Mouse (Mus musculus) right cerebral cortex, postnatal 14 days (tissue): Measurements from ENCODE around the gene Smoc2.
A peak's percentile ranks its signal among the peaks of the same experiment; 100 is the strongest.

ENCODE experiments used
- DNase-seq: peaks from one replicate; pipeline ENCODE4 v3.0.0; 2022

The Smoc2 gene

DNA sequence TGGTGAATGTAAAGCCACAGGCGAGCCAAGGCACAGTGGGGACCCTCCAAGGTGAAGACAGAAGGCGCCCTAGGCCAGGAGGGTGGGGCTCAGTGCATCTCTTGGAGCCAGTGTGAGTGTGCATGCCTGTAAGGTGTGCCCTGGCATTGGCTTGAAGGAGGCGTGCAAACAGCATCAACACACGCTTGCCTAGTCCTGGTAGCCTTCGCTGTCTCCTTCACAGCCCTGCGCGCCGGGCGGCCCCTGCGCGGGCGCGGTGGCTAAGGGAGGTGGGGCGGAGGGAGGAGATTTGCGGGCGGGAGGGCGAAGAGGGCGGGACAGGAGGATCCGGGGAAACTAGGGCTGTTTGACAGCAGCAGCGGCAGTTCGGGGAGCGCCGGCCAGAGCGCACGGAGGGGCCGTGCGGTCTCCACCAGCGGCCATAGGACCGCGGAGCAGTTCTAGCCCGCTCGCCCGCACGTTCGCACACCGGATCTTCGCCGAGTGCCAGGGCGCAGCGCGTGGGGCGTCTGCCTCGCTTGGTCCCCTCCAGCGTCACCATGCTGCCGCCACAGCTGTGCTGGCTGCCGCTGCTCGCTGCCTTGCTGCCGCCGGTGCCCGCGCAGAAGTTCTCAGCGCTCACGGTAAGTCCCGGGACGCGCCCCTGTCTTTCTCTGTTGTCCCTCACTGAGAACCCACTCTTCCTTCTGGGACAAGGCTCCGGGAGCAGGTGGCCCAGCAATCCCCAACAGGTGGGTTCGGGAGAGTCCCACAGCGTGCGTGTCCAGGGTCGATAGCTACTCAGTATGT, at the start of gene Smoc2:
Smoc2 (plus strand) TSS at position 330 of the 789 bp plus-strand sequence.
- peak; percentile 26 for DNase-seq

DNA sequence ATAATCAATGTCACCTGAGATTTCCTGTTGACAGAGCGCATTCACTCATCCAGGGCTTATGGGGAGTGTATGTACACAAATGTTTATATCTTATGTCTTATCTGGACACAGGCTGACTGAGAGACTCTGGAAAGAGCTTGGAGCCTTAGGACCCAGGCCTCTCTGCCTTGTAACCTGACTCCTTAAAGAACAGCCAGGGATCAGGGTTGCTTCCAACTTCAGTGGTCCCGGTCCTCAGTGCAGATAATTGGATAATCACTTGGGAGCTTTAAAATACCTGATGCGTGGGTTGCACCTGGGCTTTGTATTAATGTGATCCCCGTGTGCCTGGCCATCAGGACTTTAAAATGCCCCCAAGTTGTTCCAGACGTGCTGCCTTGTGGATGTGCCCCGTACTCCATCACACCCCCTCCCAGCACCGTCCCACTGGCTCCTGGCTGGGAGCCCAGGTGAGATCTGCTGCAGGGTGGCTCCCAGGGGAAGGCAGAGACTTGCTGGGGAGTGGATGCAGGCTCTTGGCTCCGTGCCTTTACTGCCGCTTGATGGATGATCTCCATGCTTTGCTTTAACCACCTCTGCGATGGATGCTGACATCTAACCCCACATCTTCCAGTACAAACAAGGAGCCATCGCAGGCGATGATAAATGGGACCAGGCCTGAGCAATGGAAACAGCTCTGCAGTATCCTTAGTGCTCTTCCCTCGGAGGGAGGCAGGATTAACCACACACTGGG, 48.4 kb upstream of the Smoc2 start:
- no peak for DNase-seq

DNA sequence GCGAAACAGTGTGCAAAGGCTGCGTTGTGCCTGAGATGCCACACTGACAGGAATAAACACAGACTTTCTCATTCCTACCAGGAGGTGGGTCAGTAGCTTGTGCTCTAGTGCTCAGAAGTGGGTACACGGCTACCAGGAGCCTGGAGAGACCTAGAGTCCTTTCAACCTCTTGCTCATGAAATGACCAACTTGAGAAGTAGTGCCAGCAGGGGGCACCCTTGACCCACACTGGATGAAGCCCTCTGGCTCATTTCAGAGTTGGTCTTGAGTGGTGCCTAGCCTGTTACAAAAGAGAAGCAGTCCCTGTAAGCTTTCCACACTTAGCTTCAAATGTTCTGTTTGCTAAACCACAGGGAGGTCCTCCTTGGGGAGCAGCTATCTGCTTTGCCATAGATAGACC, 46.7 kb upstream of the Smoc2 start:
- DNase-seq, result peak; percentile 90

DNA sequence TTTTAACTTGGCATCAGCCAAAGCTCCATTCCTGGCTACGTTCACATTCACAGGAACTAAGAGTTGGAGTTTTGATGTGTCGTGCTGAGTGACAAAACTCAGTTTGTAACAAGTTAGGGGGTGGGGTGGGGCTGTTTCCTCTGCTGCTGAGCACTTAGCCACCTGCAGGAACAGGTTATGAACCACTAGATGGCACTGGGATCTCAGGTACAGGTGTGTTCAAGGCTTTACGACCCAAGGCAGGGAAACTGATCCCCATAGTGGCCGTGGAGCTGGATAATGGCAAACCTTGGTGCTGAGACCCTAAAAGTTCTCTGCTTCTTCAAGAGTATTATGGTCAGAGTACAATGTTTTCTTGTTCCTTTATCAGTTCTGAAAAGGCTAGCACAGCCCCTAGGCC, 45.6 kb upstream of the Smoc2 start:
- DNase-seq, result no peak

DNA sequence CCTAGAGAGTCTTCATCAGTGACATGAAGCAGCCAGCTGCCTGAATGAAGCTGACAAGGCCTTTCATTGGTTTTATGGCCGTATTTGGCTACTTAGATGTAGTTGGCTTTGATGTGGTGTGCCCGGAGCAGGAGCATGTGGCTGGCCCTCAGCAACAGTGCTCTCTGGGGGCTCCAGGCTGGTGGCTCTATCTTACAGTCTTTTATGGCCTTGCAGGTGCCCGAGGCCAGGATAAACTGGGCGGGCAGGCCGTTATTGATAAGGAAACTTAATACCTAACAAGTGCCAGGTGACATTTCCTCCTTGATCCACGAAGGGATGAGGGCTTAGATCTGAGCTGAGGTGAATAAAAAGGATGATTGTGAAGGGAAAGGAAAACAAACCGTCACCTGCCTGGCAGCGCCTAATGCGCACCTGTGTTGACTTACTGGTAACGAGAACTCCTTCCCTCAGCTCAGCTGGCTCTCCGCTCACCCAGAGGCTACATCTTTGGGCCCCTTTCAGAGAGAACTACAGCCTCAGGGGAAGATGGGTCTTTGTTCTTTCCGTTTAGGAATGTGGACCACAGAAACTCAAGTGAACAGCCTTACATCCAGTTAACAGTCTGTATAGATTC, 44.4 kb upstream of the Smoc2 start:
- no peak for DNase-seq

DNA sequence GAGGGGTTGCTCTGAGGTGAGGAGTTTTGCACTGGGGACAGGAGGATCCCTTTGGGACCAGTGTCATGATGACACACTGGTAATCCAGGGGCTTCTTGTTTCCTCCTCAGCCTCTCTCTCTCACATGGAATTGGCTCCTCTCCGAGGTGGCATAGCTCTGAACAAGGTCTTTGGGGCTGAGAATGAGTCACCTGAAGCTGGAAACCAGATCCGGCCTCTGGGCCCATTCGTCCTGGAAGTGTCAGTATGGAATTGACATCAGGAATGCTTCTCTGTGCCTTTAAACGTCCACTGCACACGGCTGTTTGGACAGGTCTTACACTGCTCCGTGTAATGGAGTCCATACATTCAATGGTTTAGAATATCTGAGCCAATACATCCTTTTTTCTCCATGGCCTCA, 42.2 kb upstream of the Smoc2 start:
- DNase-seq, result no peak

DNA sequence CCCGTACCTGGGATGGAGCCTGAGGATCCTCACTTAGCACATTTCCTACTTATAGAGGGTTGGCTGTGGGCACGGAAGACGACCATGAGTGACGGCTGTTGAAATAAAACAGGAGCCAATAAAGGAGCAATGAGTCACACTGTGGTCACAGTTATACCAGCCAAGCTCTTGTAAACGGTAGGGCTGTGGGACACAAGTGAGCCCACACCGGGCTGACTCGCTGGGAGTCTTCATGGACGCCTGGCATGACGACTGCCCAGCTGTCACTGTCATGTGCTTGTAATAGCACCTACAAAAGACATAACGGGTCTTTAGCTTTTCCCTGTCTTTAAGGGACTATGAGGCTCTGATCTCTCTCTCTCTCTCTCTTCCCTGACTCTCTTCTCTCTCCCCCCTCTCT, 39.3 kb upstream of the Smoc2 start:
- DNase-seq, result no peak

DNA sequence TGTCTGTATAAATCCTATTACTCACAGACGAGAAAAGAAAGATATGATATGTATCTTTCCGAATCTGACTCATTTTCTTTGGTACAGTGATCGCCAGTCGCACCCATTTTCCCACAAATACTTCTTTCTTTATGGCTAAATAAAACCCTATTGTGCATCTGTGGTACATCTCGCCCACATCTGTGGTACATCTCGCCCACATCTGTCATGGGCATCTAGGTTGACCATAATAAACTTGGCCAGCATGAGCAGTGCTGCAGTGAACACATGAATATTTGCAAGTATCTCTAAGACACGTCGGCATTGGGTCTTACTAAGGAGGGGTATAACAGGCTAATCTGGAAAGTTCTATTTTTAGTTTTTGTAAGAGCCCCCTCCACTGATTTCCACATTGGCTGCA, 36.7 kb upstream of the Smoc2 start:
- DNase-seq, result no peak

DNA sequence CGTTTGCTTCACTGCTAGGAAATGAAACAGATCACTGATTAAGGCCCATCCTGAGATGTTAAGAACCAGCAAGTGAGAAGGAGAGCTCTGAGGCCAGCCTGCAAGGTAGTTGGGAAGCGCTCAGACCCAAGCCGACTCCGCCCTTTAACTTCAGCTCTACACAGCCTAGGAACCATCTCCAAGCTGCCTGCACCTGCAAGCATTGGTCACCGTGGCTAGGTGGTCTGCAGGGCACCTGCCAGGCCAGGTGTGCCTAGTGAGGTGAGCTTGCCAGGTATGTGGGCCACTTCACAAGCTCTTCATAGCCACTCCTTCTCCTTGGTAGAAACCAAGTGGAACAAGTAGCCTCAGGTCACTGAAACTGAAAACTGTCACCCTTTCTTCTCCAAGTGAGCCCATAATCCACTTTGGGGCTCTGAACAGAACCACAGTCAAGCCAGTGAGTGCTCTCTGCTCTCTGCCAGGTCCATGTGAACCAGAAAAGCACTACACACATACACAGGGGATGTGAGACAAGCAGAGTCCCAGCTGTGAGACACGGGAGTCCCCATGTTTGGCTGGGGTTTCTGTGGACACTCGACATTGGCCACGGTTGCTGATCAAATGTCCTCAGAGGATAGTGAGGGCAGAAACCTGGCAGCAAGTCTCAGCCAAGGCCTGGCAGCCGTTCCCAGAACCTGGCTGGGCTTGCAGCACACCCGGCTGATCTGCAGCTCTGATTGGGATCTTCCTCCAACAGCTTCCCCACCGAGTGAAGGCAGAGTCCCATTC, 34.9 kb upstream of the Smoc2 start:
- no peak for DNase-seq

DNA sequence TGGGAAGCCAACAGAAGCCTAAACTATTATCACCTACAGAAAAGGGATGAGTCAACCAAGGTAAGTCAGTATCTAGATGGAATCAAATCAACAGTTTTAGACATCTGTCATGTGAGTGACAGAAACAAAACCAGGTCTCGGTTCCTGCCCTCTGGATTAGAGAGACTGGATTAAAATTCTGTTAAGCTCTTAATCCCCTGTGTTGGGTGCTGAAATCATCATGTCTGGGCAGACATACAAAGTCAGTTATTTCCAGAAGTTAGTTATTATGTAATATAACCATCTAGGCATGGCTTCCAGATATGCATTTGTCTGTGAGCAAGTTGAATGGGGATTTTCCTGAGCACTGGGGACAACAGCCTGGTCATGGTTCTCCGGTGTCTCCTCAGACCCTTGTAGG, 33.0 kb upstream of the Smoc2 start:
- DNase-seq, result no peak

DNA sequence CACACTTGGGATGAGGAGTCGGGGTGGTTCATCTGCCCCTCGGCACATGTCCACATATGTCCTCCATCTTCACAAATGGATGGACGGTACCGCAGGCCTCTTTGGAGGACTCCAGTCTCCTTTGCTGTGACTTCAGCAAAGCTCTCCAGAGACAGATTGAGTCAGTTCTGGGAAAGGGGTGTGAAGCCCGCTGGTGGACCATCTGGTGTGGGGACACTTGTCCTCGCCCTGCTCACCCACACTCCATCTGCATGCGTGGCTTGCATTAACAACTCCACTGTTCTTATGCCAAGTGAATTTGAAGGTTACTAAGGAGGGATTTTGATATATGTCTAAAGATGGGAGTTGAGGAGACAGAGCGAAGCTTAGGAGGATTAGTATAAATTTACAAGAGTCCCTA, 31.4 kb upstream of the Smoc2 start:
- DNase-seq, result peak; percentile 57

DNA sequence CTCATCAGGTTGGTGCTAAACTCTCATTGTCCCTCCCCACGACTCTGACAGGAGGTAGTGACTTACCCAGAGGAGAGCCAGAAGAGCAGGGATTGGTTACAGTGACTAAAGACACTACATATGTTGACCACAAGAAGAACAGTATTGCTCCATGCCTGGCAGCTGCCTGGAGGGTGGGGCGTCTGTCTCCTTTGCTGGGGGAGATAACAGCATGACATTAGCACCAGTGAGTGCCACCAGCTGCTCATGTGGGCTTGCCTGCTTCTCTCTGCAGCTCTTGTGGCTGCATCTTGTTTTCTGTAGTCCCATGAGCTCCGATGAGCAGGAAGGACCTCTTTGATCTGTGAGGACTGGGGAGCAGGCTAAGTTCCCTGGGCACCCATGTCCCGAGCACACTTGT, 29.7 kb upstream of the Smoc2 start:
- no peak for DNase-seq

DNA sequence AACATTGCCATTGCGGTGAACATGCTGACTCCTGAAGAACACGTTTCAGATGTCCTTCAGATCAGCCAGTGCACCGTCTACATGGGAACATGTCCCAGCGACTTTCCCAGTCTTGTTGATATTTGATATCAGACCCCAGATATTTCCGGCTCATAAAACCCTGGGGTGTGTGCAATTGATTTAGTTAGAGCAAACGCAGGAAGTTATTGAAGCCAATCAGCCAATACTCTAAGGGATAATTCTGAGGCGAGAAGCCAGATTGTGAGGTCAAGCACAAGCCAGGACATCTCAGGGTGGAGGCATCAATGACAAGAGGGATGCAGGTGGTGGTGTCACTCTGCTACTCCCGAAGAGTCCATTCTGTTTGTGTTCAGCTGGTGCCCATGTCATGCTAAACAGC, 28.9 kb upstream of the Smoc2 start:
- no peak for DNase-seq

DNA sequence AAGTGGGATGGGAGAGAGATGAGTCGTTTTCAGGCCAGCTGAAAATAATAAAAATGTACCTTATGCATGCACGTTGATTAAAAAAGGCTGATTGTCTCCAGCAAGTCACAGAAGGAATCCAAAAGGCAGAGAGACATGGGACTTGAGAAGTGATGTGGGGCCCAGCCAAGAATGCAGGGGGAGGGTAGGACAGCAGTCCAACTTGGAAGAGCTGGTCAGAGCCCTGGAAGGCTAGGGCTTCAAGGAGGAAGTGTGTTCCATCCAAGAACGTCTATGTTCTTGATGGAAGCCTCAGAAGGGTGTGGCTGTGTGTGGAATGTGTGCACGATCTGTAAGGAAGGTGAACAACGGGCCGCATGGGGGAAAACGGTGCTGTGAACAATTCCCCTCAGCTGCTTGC, 26.9 kb upstream of the Smoc2 start:
- DNase-seq, result no peak

DNA sequence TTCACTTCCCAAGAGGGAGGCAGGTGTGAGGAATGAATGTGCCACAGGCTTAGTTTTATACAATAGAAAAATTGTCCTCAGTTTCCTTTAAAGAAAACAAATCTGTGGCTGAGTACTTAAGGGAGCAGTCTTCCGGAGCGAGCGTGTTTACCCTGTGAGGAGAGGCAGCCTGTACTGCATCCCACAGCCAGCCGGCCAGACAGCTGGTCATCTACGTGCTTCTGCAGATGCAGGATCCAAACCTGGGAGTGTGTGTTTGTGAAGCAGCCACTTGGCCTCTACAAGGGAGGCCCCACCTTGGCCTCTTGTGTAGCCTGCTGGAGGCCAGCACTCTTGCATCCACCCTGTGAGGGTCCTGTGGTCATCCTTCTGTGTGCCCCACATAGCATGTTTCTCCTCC, 24.7 kb upstream of the Smoc2 start:
- DNase-seq, result no peak

DNA sequence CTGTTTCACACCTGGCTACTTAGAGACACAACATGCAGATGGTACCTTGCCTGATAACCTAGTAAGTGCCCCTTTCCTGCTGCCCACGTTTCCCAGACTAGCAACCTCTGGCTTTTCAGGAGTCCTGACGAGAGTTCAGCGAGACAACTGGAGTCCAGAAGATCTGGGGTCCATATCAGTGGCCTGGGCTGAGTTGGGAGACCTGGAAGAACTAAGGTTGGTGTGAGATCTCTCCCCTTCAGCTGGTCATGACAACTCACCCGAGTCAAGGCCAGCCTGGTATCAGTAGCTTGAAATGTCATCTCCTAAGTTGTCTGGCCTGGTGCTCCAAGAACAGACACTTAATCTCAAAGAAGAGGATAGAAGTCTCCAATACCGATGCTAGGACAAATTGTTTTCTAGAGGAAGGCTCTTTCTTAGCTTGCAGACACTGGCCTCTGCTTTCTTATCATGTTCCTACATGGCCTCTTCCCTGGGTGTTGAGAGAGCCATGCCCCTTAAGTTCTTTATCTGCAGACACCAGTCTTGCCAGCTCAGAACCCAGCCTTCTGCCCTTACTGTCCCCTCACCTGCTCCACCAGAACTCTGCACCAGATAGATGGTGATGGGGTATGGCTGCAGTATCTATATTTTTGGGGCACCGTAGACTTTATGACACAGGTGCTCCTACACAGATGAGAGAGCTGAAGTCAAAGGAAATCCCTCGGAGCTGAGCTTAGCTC, 21.3 kb upstream of the Smoc2 start:
- no peak for DNase-seq

DNA sequence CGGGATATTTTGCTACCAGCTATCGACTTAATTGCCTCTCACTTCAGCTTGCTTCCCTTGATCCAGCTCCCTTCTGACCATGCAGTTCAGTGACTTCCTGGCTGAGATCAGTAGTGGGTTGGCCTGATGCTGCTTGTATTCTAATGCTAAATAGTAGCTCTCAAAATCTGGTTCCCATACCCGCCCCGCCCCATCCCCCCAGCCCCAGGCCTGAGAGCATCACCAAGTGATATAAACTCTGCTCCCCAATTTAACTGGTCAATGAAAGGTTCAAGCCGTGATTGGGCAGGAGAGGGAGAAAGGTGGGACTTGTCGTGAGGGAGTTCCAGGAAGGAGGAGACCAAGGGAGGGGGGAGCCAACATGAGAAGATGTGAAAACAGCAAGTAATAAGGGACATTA, 20.4 kb upstream of the Smoc2 start:
- no peak for DNase-seq

DNA sequence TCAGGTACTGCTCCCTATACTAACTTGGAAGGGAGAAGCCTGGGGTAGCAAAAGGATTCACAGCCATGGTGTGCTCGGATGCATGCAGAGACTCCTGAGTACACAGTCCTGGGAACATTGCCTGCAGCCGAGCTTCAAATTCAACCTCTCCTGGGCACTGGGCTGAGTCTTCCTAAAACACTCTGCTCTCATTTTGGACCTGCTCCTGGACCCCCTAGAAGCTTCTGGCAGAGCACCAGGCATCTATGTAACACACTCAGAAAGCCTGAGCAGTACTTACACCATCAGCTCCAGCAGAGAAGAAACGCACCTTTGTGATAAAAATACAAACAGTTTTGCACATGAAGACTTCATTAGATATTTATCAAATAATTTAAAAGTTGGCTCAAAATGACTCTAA, 18.3 kb upstream of the Smoc2 start:
- DNase-seq, result no peak

DNA sequence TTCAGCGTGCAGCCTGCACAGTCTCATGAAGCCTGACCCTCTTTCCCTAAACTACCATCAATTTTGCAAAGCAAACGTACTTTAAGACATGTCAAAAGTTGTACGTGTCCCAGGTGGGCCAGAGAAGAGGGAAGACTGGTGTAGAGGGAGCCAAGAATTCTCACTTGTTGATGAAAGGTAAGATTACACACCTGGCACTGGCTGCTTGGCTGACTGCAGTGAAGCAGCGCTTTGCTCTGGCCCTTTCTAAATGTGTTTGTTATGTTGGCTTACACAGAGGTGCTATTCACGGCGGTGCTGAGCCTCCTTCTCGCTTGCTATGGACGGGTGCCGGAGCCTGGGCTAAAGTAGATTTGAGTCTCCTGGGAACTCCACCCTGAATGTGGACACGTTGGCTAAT, 17.1 kb upstream of the Smoc2 start:
- DNase-seq, result no peak

DNA sequence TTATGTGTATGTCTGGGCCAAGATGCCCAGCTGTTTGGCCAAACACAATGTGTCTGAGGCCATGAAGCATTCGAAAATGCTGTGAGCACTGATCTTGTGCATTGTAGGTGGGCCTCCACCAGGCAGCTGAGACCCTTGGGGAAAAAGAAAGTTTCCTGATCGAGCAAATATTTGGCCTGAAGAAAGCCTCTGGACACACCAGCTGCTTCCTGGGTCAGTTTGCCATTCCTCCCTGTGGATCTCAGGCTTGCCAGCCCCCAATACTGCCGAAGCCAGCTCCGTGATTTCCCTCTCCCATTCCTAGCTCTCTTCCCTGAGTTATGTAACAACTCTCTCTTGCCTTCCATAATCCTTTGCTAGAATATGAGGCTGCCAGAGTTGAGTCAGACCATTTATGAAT, 11.3 kb upstream of the Smoc2 start:
- DNase-seq, result no peak

DNA sequence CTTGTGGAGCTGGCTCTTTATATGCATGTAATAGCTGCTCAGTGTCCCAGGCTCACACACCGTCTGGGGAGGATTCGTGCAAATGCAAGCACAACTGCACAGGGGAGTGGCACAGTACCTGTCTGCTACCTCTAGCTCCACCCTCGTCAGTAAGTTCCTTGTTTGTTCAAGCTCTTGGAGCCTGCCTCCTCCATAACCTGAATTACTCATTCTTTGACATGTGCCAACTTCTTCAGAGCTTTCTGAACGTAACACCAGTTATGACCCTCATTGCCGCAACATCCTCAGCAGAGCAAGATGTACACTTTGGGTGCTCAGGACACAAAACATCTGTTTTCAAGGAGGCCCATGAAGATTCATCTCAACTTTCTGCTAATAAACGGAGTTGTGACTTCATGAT, 5.9 kb upstream of the Smoc2 start:
- no peak for DNase-seq

DNA sequence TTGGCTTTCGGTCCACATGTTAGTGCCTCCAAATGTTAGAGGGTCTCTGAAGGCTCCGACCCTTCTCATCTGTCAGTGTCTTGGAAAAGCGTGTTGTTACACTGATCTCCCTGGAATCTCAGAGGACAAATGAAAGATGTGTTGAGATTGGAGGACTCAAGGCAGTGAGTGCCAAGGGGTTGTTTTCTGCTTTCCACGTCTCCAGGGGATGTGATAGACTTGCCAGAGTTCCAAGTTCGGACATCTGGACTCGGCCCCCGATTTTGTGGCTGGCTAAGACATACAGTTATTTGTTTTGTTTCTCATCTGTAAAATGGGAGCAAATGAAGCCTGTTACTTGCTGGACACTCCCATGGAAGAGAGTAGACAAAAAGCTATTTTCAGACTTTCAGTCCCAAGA, 2.0 kb upstream of the Smoc2 start:
- DNase-seq, result no peak

DNA sequence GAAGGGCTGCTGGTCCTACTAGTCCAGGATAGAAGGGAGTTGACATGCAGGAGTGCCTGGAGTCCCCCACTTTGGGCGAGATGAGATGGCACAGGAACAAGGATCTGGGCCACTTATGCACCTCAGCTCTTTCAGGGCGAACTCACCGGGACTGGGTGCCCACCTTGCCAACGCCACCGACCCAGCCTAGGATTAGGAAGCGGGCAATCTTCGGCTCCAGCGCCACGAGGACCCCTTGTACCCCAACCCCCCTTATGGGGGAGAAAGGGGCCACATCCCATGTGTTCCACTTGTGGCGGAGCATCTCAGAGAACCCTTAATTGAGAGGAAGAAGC, 627 bp downstream of the Smoc2 start:
- DNase-seq, result no peak
